In the genomic region with DNA sequence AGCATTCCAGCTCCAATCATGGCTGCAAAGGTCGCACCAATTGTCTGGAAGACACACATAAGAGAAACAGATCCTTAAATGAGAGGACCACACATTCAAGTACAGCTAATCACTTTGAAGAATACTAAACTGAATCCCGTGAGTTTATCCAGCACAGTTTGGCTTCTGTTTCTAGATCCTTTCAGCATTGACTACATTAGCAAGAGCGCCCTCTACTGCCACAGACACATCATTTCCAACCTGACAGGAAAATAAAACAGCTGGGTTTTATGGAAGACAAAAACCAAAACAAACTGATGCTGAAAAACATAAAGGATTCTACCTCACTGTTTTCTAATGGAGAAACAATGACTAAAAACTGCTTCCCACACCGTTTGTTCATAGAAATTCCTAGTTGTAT, we compare ENCODE assay signal across 10 mouse cellular contexts. TPM values are rescaled to one million over a fixed set of nuclear protein-coding genes. Genes with fewer than 3 reads are reported as not detected.
A peak's percentile ranks its signal among the peaks of the same experiment; 100 is the strongest.
DNase-seq lines count a peak whose midpoint lies in the region; ATAC-seq and TF ChIP-seq lines count a peak whose summit lies in the region.
"Had no signal": no experiment of that assay in that cellular context is flagged by ENCODE, and none has a peak within 500 bp of the region (broad histone marks: within the 10 kb centered on the region; RNA-seq: fewer than 3 reads in every experiment).

No protein-coding gene starts in this region.

- no peak overlapping the region for H3K27ac ChIP-seq in heart, adult 2 months
- no peak overlapping the region for H3K27ac ChIP-seq in hindbrain, postnatal 0 days

- intact Hi-C loops in heart, adult 2 months (cut with DNase I) = no loop called here
- intact Hi-C loops in heart, postnatal 25 days (cut with DNase I) = no loop called here

- no peak overlapping the region for H3K9ac ChIP-seq in heart, adult 2 months (ENCODE audit: low read depth, low read length)
- H3K9ac ChIP-seq in hindbrain, postnatal 0 days (replicated peaks; ENCODE audit: low read length) = no peak overlapping the region

- no peak for TF ChIP-seq POLR2A in heart, adult 2 months (IDR thresholded peaks at IDR 0.05; ENCODE audit: insufficient read depth, low read depth, low read length)
- no peak for TF ChIP-seq POLR2A in brain, embryonic 14.5 days (IDR thresholded peaks at IDR 0.05; ENCODE audit: borderline replicate concordance, extremely low read depth, insufficient read depth, insufficient read length, poor library complexity, severe bottlenecking)

- WGBS in heart, adult 2 months = 42% methylated on average over 4 of the region's 4 CpGs
- 43% methylated on average over 4 of the region's 4 CpGs for WGBS in hindbrain, postnatal 0 days

- H3K79me2 ChIP-seq in heart, adult 2 months (replicated peaks; ENCODE audit: control insufficient read depth, insufficient read depth, low read length) = no peaks in the 10 kb centered on the region

- no peak for ATAC-seq in hindbrain, postnatal 0 days
- peak; percentile 51; the same call in 1 of the 2 replicates for ATAC-seq in neutrophil, adult 5-6 weeks (ENCODE audit: extremely low read depth, insufficient number of reproducible peaks, low FRiP score, poor library complexity, severe bottlenecking)

- H3K4me3 ChIP-seq in heart, adult 2 months = no peak overlapping the region
- H3K4me3 ChIP-seq in hindbrain, postnatal 0 days (ENCODE audit: low read length) = no peak overlapping the region

- no peaks in the 10 kb centered on the region for H3K9me3 ChIP-seq in hindbrain, postnatal 0 days (ENCODE audit: low read length)

- H3K4me1 ChIP-seq in heart, adult 2 months (ENCODE audit: control insufficient read depth, insufficient read depth, low read length) = no peaks in the 10 kb centered on the region
- no peaks in the 10 kb centered on the region for H3K4me1 ChIP-seq in hindbrain, postnatal 0 days (ENCODE audit: insufficient read depth, low read length)

- H3K36me3 ChIP-seq in heart, adult 2 months (ENCODE audit: control insufficient read depth, insufficient read depth, low read length) = peaks cover 17% of the 10 kb centered on the region
- H3K36me3 ChIP-seq in hindbrain, postnatal 0 days (ENCODE audit: insufficient read depth, low read length) = peaks cover 57% of the 10 kb centered on the region

- no peak for TF ChIP-seq EP300 in heart, adult 2 months (IDR thresholded peaks at IDR 0.05; ENCODE audit: insufficient read depth, low read depth, low read length)

- no peak overlapping the region for H3K4me2 ChIP-seq in hindbrain, postnatal 0 days (ENCODE audit: low read depth, low read length)

- DNase-seq in heart, adult 2 months = no peak
- no peak for DNase-seq in heart, postnatal 25 days (ENCODE audit: low spot score)
- peak; percentile 59 for DNase-seq in right cerebral cortex, adult 18-20 months
- DNase-seq in right cerebral cortex, postnatal 36 days (ENCODE audit: low spot score in 2 of 2) = no peak
- peak; percentile 79 for DNase-seq in brain, embryonic 14.5 days (ENCODE audit: low read depth)
- peak; percentile 84 for DNase-seq in hindbrain, postnatal 0 days (ENCODE audit: low spot score)
- DNase-seq in spleen, postnatal 4 days (ENCODE audit: low spot score in 2 of 2) = no peak

- H3K27me3 ChIP-seq in heart, adult 2 months (ENCODE audit: control insufficient read depth, insufficient read depth, low read length) = no peaks in the 10 kb centered on the region
- H3K27me3 ChIP-seq in hindbrain, postnatal 0 days (ENCODE audit: insufficient read depth, low read length) = no peaks in the 10 kb centered on the region

- TF ChIP-seq CTCF in heart, adult 2 months (IDR thresholded peaks at IDR 0.05) = peak; percentile 81
- TF ChIP-seq CTCF in brain, embryonic 14.5 days (IDR thresholded peaks at IDR 0.05; ENCODE audit: borderline replicate concordance, extremely low read depth, insufficient read depth, insufficient read length) = peak; percentile 63; the same call in 1 of the 2 replicates
- TF ChIP-seq CTCF in hindbrain, postnatal 0 days (IDR thresholded peaks at IDR 0.05; ENCODE audit: low read depth) = peak; percentile 75

RNA-seq across cellular contexts. Expression of a gene that starts 7.4 kb away (rescaled TPM):
- total RNA-seq in heart, adult 2 months (2021) = 100 to 1,000 TPM; 604 to 677 TPM
- 328 and 496 TPM in 2 replicates for polyA plus RNA-seq in heart, adult 2 months (2012; rRNA removed)
- total RNA-seq in heart, postnatal 25 days (2021) = 100 to 1,000 TPM; 636 to 638 TPM
- polyA plus RNA-seq in brain, embryonic 14.5 days (2012; rRNA removed) = 78.0 and 81.1 TPM in 2 replicates
- total RNA-seq in hindbrain, postnatal 0 days (2014; rRNA removed) = 86.5 and 103 TPM in 2 replicates
- polyA plus RNA-seq in hindbrain, postnatal 0 days (2015; fragmentation: Nextera tagmentation; extraction: Ambion mirVana) = 237 and 241 TPM in 2 replicates
- 100 and 114 TPM in 2 replicates for total RNA-seq in neutrophil, adult 5-6 weeks (2017)

RNA-seq across cellular contexts. Expression of a gene that starts 13.8 kb away (rescaled TPM):
- not detected for total RNA-seq in heart, adult 2 months (2021)
- 0.27 TPM in 1 of 2 replicates, not detected in the other for polyA plus RNA-seq in heart, adult 2 months (2012; rRNA removed)
- total RNA-seq in heart, postnatal 25 days (2021) = under 1 TPM in 1 of 2 experiments, not detected in 1; 0.60 TPM
- polyA plus RNA-seq in brain, embryonic 14.5 days (2012; rRNA removed) = 0.31 and 0.69 TPM in 2 replicates
- not detected in 2 replicates for total RNA-seq in hindbrain, postnatal 0 days (2014; rRNA removed)
- 0.66 and 0.73 TPM in 2 replicates for polyA plus RNA-seq in hindbrain, postnatal 0 days (2015; fragmentation: Nextera tagmentation; extraction: Ambion mirVana)
- total RNA-seq in neutrophil, adult 5-6 weeks (2017) = not detected in 2 replicates
- polyA plus RNA-seq: neural tube, embryonic 14.5 days had no signal

RNA-seq across cellular contexts. Expression of a gene that starts 29.5 kb away (rescaled TPM):
- total RNA-seq in heart, adult 2 months (2021) = under 1 TPM in 1 of 2 experiments, not detected in 1; 0.08 TPM
- polyA plus RNA-seq in heart, adult 2 months (2012; rRNA removed) = 0.06 and 0.16 TPM in 2 replicates
- total RNA-seq in heart, postnatal 25 days (2021) = under 1 TPM in 1 of 2 experiments, not detected in 1; 0.08 TPM
- 2.2 and 3.0 TPM in 2 replicates for polyA plus RNA-seq in brain, embryonic 14.5 days (2012; rRNA removed)
- 7.4 and 8.0 TPM in 2 replicates for total RNA-seq in hindbrain, postnatal 0 days (2014; rRNA removed)
- polyA plus RNA-seq in hindbrain, postnatal 0 days (2015; fragmentation: Nextera tagmentation; extraction: Ambion mirVana) = 6.0 and 6.6 TPM in 2 replicates
- total RNA-seq in neutrophil, adult 5-6 weeks (2017) = not detected in 2 replicates

RNA-seq across cellular contexts. Expression of a gene that starts 59.9 kb away (rescaled TPM):
- not detected for total RNA-seq in heart, adult 2 months (2021)
- polyA plus RNA-seq in heart, adult 2 months (2012; rRNA removed) = not detected in 2 replicates
- not detected for total RNA-seq in heart, postnatal 25 days (2021)
- not detected in 2 replicates for polyA plus RNA-seq in brain, embryonic 14.5 days (2012; rRNA removed)
- not detected in 2 replicates for total RNA-seq in hindbrain, postnatal 0 days (2014; rRNA removed)
- not detected in 2 replicates for polyA plus RNA-seq in hindbrain, postnatal 0 days (2015; fragmentation: Nextera tagmentation; extraction: Ambion mirVana)
- total RNA-seq in neutrophil, adult 5-6 weeks (2017) = not detected in 2 replicates
- polyA plus RNA-seq: large intestine, adult 2 months; neural tube, embryonic 14.5 days had no signal

Comparison
In these comparisons a context has a peak if more than half of its experiments do, and no peak if none do; other contexts are left out.
1. DNase-seq: peak in right cerebral cortex, adult 18-20 months (single experiment), brain, embryonic 14.5 days (single experiment) and hindbrain, postnatal 0 days (single experiment); none in heart, adult 2 months (0 of 2), heart, postnatal 25 days (single experiment), right cerebral cortex, postnatal 36 days (0 of 2) and spleen, postnatal 4 days (0 of 2).
2. Peak in every context shown above with its lines, with median percentiles within 50 percentile points of each other: CTCF ChIP-seq.